Mouse (Mus musculus): ENCODE data around the gene Dppa4.

DNA sequence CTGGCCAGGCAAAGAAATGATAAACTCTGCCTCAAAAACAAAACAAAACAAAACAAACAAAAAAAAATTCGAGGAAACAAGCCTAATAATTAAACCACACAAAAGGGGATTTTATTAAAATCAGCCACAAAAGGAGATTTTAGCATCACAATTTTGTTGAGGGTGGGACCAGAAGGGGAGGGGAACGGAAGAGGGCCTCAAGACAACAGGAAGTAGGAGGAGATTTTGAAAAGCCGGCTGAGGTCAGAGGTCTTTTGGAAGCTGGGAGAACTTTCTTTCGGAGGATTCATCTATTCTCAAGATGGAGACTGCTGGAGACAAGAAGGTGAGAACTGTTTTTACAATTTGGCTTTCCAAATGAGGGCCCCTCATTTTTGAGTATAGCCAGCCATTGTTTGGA is at the start of gene Dppa4:
- no peak for TF ChIP-seq CTCF (IDR thresholded peaks at IDR 0.05; ENCODE audit: borderline replicate concordance, control insufficient read depth, extremely low read depth, insufficient read depth, low read length, poor library complexity)
- TF ChIP-seq POLR2A (IDR thresholded peaks at IDR 0.05; ENCODE audit: control insufficient read depth, extremely low read depth, insufficient read depth, low read length, poor library complexity), result no peak

All from thymus, adult 2 months (tissue).